Mouse (Mus musculus): ENCODE results near the gene Abcb9. TPM values are rescaled to one million over a fixed set of nuclear protein-coding genes. Genes with fewer than 3 reads are reported as not detected.

Gene Abcb9
- polyA plus RNA-seq, 1 experiment = 7.4 TPM

DNA sequence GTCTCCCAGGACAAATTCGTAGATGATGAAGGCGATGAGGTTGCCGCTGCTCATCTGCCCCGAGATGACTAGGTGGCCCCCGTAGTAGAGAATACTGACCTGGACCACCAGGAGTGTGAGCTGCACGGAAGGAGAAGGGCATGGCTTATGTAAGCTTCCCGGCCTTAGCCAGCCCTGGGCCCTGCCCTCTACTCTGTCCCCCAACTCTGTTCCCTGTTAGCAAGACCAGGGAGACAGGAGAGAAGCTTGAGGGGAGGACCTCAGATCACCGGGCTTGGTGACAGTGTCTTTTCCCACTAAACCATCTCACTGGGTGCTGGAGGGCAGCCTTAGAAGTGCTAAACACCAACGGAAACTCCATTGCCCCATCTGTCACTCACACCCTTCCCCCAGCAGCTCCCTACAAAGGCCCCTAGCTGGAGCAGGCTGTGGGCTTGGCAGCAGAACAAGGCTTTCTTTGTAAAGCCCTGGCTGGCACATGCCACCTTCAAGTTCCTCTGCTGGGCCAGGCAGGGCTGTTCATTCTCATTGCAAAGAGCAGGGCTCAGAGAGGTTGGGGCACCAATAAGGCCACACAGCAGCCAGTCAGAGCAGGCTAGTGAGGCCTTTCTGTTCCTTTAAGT is 16.7 kb downstream of the Abcb9 start:
- Histone ChIP-seq H3K4me1 (ENCODE audit: control insufficient read depth, insufficient read depth, low read length) (peaks cover 10% of the 10 kb centered on the region), H3K4me3 (replicated peaks; ENCODE audit: control insufficient read depth, low read depth, low read length) (no peak overlapping the region), H3K27ac (ENCODE audit: control insufficient read depth, insufficient read depth, low read depth, low read length, poor library complexity) (peak overlapping the region; percentile 45)
- TF ChIP-seq POLR2A (IDR thresholded peaks at IDR 0.05; ENCODE audit: borderline replicate concordance, control insufficient read depth, low read depth, low read length) = no peak
- 39% methylated on average over 9 of the region's 9 CpGs for WGBS

DNA sequence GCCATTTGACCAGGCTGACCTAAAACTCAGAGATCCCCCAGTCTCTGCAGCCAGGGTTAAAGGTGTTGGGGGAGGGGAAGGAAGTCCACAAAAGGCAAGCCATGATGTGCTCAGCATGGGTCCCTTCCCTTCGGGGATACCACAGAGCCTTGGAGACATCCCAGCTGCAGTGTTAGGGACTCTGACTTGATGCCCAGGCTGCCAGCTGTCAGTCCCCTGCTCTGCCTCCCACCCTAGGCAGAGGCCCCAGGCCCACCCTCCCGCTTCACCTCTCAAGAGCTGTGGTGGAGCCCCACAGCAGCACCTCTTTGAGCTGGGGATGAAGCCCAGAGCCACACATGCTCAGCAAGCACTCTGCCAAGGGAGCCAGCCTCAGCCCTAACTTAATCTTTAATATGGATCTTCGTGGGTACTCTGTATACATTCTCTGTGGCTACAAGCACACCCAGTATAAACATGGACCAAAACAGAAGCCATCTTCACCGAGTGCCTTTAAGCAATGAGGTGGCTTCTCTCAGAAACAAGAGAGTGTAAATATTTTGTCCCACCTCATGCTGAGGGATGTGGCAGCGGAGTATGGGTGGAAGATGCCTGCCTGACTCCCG is 17.6 kb downstream of the Abcb9 start:
- no peak overlapping the region for H3K4me3 ChIP-seq (replicated peaks; ENCODE audit: control insufficient read depth, low read depth, low read length)
- TF ChIP-seq CTCF (IDR thresholded peaks at IDR 0.05; ENCODE audit: control insufficient read depth, insufficient read depth, low read length) = no peak
- H3K27ac ChIP-seq (ENCODE audit: control insufficient read depth, insufficient read depth, low read depth, low read length, poor library complexity) = no peak overlapping the region
- WGBS = 56% methylated on average over 6 of the region's 6 CpGs
- peaks cover 10% of the 10 kb centered on the region for H3K4me1 ChIP-seq (ENCODE audit: control insufficient read depth, insufficient read depth, low read length)

DNA sequence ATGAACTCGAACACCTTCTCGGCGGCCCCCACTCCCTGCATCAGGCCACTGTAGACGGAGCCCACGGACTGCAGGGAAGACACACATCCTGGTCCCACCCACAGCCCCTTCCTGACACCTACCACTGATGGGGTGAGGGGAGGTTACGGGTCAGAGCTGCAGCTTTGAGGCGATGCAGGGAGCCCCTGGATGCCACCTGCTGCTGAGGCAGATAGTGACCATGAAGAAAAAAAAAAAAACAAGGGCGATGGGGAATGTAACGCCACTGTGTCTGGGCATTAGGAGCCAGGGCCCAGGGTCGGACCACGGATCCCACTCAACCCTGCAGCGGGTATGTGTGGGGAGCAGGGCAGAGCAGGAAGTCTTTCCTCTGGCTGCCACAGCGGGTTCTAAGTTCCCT is 18.4 kb downstream of the Abcb9 start:
- no peak overlapping the region for H3K27ac ChIP-seq (ENCODE audit: control insufficient read depth, insufficient read depth, low read depth, low read length, poor library complexity)
- no peak overlapping the region for H3K4me3 ChIP-seq (replicated peaks; ENCODE audit: control insufficient read depth, low read depth, low read length)
- 51% methylated on average over 13 of the region's 13 CpGs for WGBS
- TF ChIP-seq CTCF (IDR thresholded peaks at IDR 0.05; ENCODE audit: control insufficient read depth, insufficient read depth, low read length) (no peak), POLR2A (IDR thresholded peaks at IDR 0.05; ENCODE audit: borderline replicate concordance, control insufficient read depth, low read depth, low read length) (no peak)
- peaks cover 10% of the 10 kb centered on the region for H3K4me1 ChIP-seq (ENCODE audit: control insufficient read depth, insufficient read depth, low read length)

DNA sequence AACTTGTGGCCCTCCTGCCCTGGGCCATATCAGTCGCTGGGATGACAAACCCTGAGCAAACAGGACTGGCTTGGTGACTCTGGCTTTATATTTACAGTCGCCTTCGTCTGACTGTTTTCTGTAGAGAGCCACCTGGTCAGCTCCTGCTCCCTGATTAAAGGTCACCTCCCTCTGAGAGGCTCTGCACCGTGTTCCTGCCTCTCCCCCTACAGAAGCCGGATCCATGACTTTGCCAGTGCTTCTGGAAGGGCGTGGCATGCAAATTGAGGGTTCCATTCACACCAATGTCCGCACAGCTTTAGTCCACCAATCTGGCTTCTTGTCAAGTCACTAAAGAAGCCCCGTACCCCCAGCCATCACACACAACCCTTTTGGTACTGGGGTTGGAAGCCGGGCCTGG is 19.0 kb downstream of the Abcb9 start:
- 79% methylated on average over 9 of the region's 9 CpGs for WGBS
- no peak overlapping the region for H3K4me3 ChIP-seq (replicated peaks; ENCODE audit: control insufficient read depth, low read depth, low read length)
- H3K27ac ChIP-seq (ENCODE audit: control insufficient read depth, insufficient read depth, low read depth, low read length, poor library complexity) = no peak overlapping the region
- H3K4me1 ChIP-seq (ENCODE audit: control insufficient read depth, insufficient read depth, low read length) = peaks cover 10% of the 10 kb centered on the region
- no peak for TF ChIP-seq POLR2A (IDR thresholded peaks at IDR 0.05; ENCODE audit: borderline replicate concordance, control insufficient read depth, low read depth, low read length)
- TF ChIP-seq CTCF (IDR thresholded peaks at IDR 0.05; ENCODE audit: control insufficient read depth, insufficient read depth, low read length) = no peak

DNA sequence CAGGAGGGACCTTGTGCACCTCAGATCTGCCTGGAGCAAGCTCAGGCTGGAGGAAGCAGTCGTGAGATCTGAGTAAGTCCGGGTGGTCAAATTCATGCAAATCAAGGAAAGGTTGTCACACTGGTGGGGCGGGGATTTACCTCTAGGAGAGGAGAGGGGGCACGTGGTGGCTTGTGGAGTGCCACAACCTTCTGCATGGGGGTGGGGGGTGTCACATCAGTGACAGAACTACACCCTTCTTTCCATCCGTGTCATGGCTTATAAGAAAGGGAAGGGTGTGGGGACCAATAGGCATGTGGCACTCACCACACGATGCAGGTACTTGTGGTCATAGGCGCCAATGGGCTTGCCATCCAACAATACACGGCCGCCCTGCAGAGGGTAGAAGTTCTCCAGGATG is 19.9 kb downstream of the Abcb9 start:
- no peak overlapping the region for H3K27ac ChIP-seq (ENCODE audit: control insufficient read depth, insufficient read depth, low read depth, low read length, poor library complexity)
- no peak for TF ChIP-seq CTCF (IDR thresholded peaks at IDR 0.05; ENCODE audit: control insufficient read depth, insufficient read depth, low read length)
- TF ChIP-seq POLR2A (IDR thresholded peaks at IDR 0.05; ENCODE audit: borderline replicate concordance, control insufficient read depth, low read depth, low read length) = no peak
- no peak overlapping the region for H3K4me3 ChIP-seq (replicated peaks; ENCODE audit: control insufficient read depth, low read depth, low read length)
- H3K4me1 ChIP-seq (ENCODE audit: control insufficient read depth, insufficient read depth, low read length) = peaks cover 10% of the 10 kb centered on the region
- 35% methylated on average over 9 of the region's 9 CpGs for WGBS

DNA sequence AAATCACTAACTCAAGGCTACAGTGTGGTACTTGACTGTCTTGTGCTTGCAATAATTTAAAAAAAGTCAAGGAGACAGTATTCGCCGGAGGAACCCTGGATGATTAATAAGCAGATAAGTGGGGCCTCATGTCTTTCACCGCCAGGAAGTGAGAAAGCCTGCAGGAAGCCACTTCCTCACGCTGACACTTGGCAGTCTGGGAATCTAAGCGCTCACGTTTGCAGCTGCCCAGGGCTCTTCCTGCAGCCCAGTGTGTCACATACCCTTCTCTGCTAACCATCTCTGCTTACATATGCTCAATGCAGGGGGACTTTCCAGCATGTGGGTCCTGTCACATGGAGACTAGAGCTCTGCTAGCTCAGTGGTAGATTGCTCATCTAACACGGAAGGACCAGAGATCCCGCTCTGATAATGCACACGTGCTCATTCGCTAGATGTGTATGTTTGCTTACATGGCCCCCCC is 20.7 kb downstream of the Abcb9 start:
- H3K4me1 ChIP-seq (ENCODE audit: control insufficient read depth, insufficient read depth, low read length) = peaks cover 8% of the 10 kb centered on the region

DNA sequence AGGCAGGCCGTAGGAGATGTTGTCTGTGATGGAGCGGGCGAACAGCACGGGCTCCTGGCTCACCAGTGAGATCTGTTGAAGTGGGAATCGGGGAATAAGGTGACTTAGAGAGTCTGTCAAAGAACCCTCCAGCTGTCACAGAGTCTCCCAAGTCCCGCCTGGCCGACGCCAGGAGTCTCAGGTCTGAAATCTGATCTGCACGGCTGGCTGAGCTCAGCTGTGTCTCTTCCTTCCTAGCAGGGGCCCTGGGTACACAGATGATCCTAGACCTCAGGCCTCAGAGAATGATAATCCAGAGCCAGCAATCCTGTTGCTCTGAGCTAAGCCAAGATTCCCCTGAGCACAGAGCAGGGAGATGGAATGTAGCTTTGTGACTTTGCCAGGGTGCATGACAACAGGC is 21.9 kb downstream of the Abcb9 start:
- Histone ChIP-seq H3K4me1 (ENCODE audit: control insufficient read depth, insufficient read depth, low read length) (peaks cover 6% of the 10 kb centered on the region), H3K27ac (ENCODE audit: control insufficient read depth, insufficient read depth, low read depth, low read length, poor library complexity) (no peak overlapping the region), H3K4me3 (replicated peaks; ENCODE audit: control insufficient read depth, low read depth, low read length) (no peak overlapping the region)
- 75% methylated on average over 9 of the region's 9 CpGs for WGBS
- TF ChIP-seq CTCF (IDR thresholded peaks at IDR 0.05; ENCODE audit: control insufficient read depth, insufficient read depth, low read length) = no peak
- TF ChIP-seq POLR2A (IDR thresholded peaks at IDR 0.05; ENCODE audit: borderline replicate concordance, control insufficient read depth, low read depth, low read length) = no peak

More for the DNA sequence above, 20.7 kb downstream of the Abcb9 start:
- Histone ChIP-seq H3K4me3 (replicated peaks; ENCODE audit: control insufficient read depth, low read depth, low read length) (no peak overlapping the region), H3K27ac (ENCODE audit: control insufficient read depth, insufficient read depth, low read depth, low read length, poor library complexity) (no peak overlapping the region)
- WGBS = 9% methylated on average over 10 of the region's 10 CpGs
- TF ChIP-seq POLR2A (IDR thresholded peaks at IDR 0.05; ENCODE audit: borderline replicate concordance, control insufficient read depth, low read depth, low read length) (no peak), CTCF (IDR thresholded peaks at IDR 0.05; ENCODE audit: control insufficient read depth, insufficient read depth, low read length) (no peak)

DNA sequence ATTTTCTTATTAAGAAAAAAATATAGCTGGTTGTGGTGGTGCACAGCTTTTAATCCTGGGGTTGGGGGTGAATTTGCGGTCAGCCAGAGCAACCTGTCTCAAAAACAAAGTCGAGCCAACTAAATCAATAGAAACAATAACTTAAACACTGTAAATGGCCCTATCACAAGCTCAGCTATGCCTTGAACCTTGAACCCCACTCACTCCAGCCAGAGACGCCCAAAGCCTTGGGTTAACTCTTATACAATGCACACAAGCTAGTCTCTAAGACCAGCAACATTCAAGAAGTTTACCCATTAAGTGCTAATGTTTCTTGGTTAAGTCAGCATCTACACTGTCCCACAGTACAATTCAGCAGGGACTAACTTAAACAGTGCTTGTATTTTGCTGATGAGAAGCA is 25.9 kb downstream of the Abcb9 start:
- 86% methylated on average over 3 of the region's 3 CpGs for WGBS
- no peak overlapping the region for H3K4me3 ChIP-seq (replicated peaks; ENCODE audit: control insufficient read depth, low read depth, low read length)
- TF ChIP-seq POLR2A (IDR thresholded peaks at IDR 0.05; ENCODE audit: borderline replicate concordance, control insufficient read depth, low read depth, low read length) (no peak), CTCF (IDR thresholded peaks at IDR 0.05; ENCODE audit: control insufficient read depth, insufficient read depth, low read length) (no peak)
- no peak overlapping the region for H3K27ac ChIP-seq (ENCODE audit: control insufficient read depth, insufficient read depth, low read depth, low read length, poor library complexity)
- no peaks in the 10 kb centered on the region for H3K4me1 ChIP-seq (ENCODE audit: control insufficient read depth, insufficient read depth, low read length)
